Mouse (Mus musculus): ENCODE results near the gene Helz. TPM values are rescaled to one million over a fixed set of nuclear protein-coding genes. Genes with fewer than 3 reads are reported as not detected.

Helz gene
- polyA plus RNA-seq, 1 experiment from 2014 or later: 23.4 TPM

GRCm38 (mm10) chr11:107703272-107704134, 155.8 kb downstream of the Helz start:
- no peaks in the 10 kb centered on the region for H3K36me3 ChIP-seq (ENCODE audit: control insufficient read depth, insufficient read depth, low read length)
- WGBS: 67% methylated on average over 27 of the region's 27 CpGs
- no peak for ATAC-seq (ENCODE audit: insufficient number of reproducible peaks, low FRiP score, low TSS enrichment, low read depth)
- 0 out of 2 replicates have a peak, but pooled peaks cover 2% of the 10 kb centered on the region for H3K4me1 ChIP-seq (ENCODE audit: control insufficient read depth, insufficient read depth, low read length)
- H3K27me3 ChIP-seq (ENCODE audit: control insufficient read depth, insufficient read depth, low read length): no peaks in the 10 kb centered on the region
- no peak overlapping the region for H3K4me3 ChIP-seq (ENCODE audit: low read depth, low read length)
- no peak for DNase-seq (ENCODE audit: low spot score)
- H3K9me3 ChIP-seq (ENCODE audit: control insufficient read depth, low read length): no peaks in the 10 kb centered on the region
- no peak overlapping the region for H3K4me2 ChIP-seq (ENCODE audit: low read depth, severe bottlenecking)
- H3K27ac ChIP-seq (replicated peaks; ENCODE audit: low read depth, low read length): no peak overlapping the region
- H3K9ac ChIP-seq (ENCODE audit: low read length): no peak overlapping the region

- Histone ChIP-seq H3K4me1 (ENCODE audit: control insufficient read depth, insufficient read depth, low read length) (0 out of 2 replicates have a peak, but pooled peaks cover 2% of the 10 kb centered on the region), H3K9me3 (ENCODE audit: control insufficient read depth, low read length) (no peaks in the 10 kb centered on the region), H3K4me3 (ENCODE audit: low read depth, low read length) (no peak overlapping the region), H3K4me2 (ENCODE audit: low read depth, severe bottlenecking) (no peak overlapping the region), H3K27me3 (ENCODE audit: control insufficient read depth, insufficient read depth, low read length) (no peaks in the 10 kb centered on the region), H3K27ac (replicated peaks; ENCODE audit: low read depth, low read length) (no peak overlapping the region), H3K36me3 (ENCODE audit: control insufficient read depth, insufficient read depth, low read length) (no peaks in the 10 kb centered on the region), H3K9ac (ENCODE audit: low read length) (no peak overlapping the region)
- WGBS: 81% methylated on average over 6 of the region's 6 CpGs
- DNase-seq (ENCODE audit: low spot score) (no peak), ATAC-seq (ENCODE audit: insufficient number of reproducible peaks, low FRiP score, low TSS enrichment, low read depth) (no peak)
These were observed 157.3 kb downstream of the Helz start for GRCm38 (mm10) chr11:107705060-107705459.

- H3K36me3 ChIP-seq (ENCODE audit: control insufficient read depth, insufficient read depth, low read length): no peaks in the 10 kb centered on the region
- ATAC-seq (ENCODE audit: insufficient number of reproducible peaks, low FRiP score, low TSS enrichment, low read depth) (no peak), DNase-seq (ENCODE audit: low spot score) (no peak)
- 0 out of 2 replicates have a peak, but pooled peaks cover 2% of the 10 kb centered on the region for H3K4me1 ChIP-seq (ENCODE audit: control insufficient read depth, insufficient read depth, low read length)
- 68% methylated on average over 11 of the region's 11 CpGs for WGBS
- H3K27ac ChIP-seq (replicated peaks; ENCODE audit: low read depth, low read length): no peak overlapping the region
- H3K9ac ChIP-seq (ENCODE audit: low read length): no peak overlapping the region
- no peak overlapping the region for H3K4me3 ChIP-seq (ENCODE audit: low read depth, low read length)
- H3K27me3 ChIP-seq (ENCODE audit: control insufficient read depth, insufficient read depth, low read length): no peaks in the 10 kb centered on the region
- H3K9me3 ChIP-seq (ENCODE audit: control insufficient read depth, low read length): no peaks in the 10 kb centered on the region
- no peak overlapping the region for H3K4me2 ChIP-seq (ENCODE audit: low read depth, severe bottlenecking)
These were observed 157.8 kb downstream of the Helz start for GRCm38 (mm10) chr11:107705476-107706074.

GRCm38 (mm10) chr11:107707897-107708610, 160.3 kb downstream of the Helz start:
- Histone ChIP-seq H3K27ac (replicated peaks; ENCODE audit: low read depth, low read length) (no peak overlapping the region), H3K4me2 (ENCODE audit: low read depth, severe bottlenecking) (no peak overlapping the region), H3K4me1 (ENCODE audit: control insufficient read depth, insufficient read depth, low read length) (no peaks in the 10 kb centered on the region), H3K4me3 (ENCODE audit: low read depth, low read length) (no peak overlapping the region), H3K36me3 (ENCODE audit: control insufficient read depth, insufficient read depth, low read length) (no peaks in the 10 kb centered on the region), H3K9ac (ENCODE audit: low read length) (no peak overlapping the region), H3K27me3 (ENCODE audit: control insufficient read depth, insufficient read depth, low read length) (no peaks in the 10 kb centered on the region), H3K9me3 (ENCODE audit: control insufficient read depth, low read length) (no peaks in the 10 kb centered on the region)
- DNase-seq (ENCODE audit: low spot score) (no peak), ATAC-seq (ENCODE audit: insufficient number of reproducible peaks, low FRiP score, low TSS enrichment, low read depth) (no peak)
- 78% methylated on average over 20 of the region's 20 CpGs for WGBS

GRCm38 (mm10) chr11:107710379-107710778, 162.6 kb downstream of the Helz start:
- no peak for DNase-seq (ENCODE audit: low spot score)
- WGBS: 78% methylated on average over 3 of the region's 3 CpGs
- Histone ChIP-seq H3K27me3 (ENCODE audit: control insufficient read depth, insufficient read depth, low read length) (no peaks in the 10 kb centered on the region), H3K4me1 (ENCODE audit: control insufficient read depth, insufficient read depth, low read length) (no peaks in the 10 kb centered on the region), H3K9ac (ENCODE audit: low read length) (no peak overlapping the region), H3K9me3 (ENCODE audit: control insufficient read depth, low read length) (no peaks in the 10 kb centered on the region), H3K4me2 (ENCODE audit: low read depth, severe bottlenecking) (no peak overlapping the region), H3K4me3 (ENCODE audit: low read depth, low read length) (no peak overlapping the region), H3K27ac (replicated peaks; ENCODE audit: low read depth, low read length) (no peak overlapping the region), H3K36me3 (ENCODE audit: control insufficient read depth, insufficient read depth, low read length) (no peaks in the 10 kb centered on the region)
- no peak for ATAC-seq (ENCODE audit: insufficient number of reproducible peaks, low FRiP score, low TSS enrichment, low read depth)

- Histone ChIP-seq H3K27ac (replicated peaks; ENCODE audit: low read depth, low read length) (no peak overlapping the region), H3K9ac (ENCODE audit: low read length) (no peak overlapping the region), H3K9me3 (ENCODE audit: control insufficient read depth, low read length) (no peaks in the 10 kb centered on the region), H3K4me1 (ENCODE audit: control insufficient read depth, insufficient read depth, low read length) (no peaks in the 10 kb centered on the region), H3K4me3 (ENCODE audit: low read depth, low read length) (no peak overlapping the region), H3K36me3 (ENCODE audit: control insufficient read depth, insufficient read depth, low read length) (no peaks in the 10 kb centered on the region), H3K27me3 (ENCODE audit: control insufficient read depth, insufficient read depth, low read length) (no peaks in the 10 kb centered on the region), H3K4me2 (ENCODE audit: low read depth, severe bottlenecking) (no peak overlapping the region)
- WGBS: 81% methylated on average over 7 of the region's 7 CpGs
- no peak for DNase-seq (ENCODE audit: low spot score)
- no peak for ATAC-seq (ENCODE audit: insufficient number of reproducible peaks, low FRiP score, low TSS enrichment, low read depth)
These were observed 166.6 kb downstream of the Helz start for GRCm38 (mm10) chr11:107714368-107714767.

GRCm38 (mm10) chr11:107716332-107716938, 168.7 kb downstream of the Helz start, which contains the start of gene Cacng1:
Gene Cacng1, minus strand, starts transcription at chr11:107716522.
- Histone ChIP-seq H3K27ac (replicated peaks; ENCODE audit: low read depth, low read length) (no peak within 1 kb of the TSS), H3K9me3 (ENCODE audit: control insufficient read depth, low read length) (no peaks in the 10 kb centered on the region), H3K4me3 (ENCODE audit: low read depth, low read length) (no peak within 1 kb of the TSS), H3K36me3 (ENCODE audit: control insufficient read depth, insufficient read depth, low read length) (no peaks in the 10 kb centered on the region), H3K27me3 (ENCODE audit: control insufficient read depth, insufficient read depth, low read length) (no peaks in the 10 kb centered on the region), H3K9ac (ENCODE audit: low read length) (no peak within 1 kb of the TSS), H3K4me2 (ENCODE audit: low read depth, severe bottlenecking) (no peak within 1 kb of the TSS), H3K4me1 (ENCODE audit: control insufficient read depth, insufficient read depth, low read length) (no peaks in the 10 kb centered on the region)
- DNase-seq (ENCODE audit: low spot score) (no peak), ATAC-seq (ENCODE audit: insufficient number of reproducible peaks, low FRiP score, low TSS enrichment, low read depth) (no peak)
- WGBS: 77% methylated on average over 16 of the region's 16 CpGs
